10 mouse cellular contexts compared by ENCODE assay signal in genomic region chr10:12884308-12884948, GRCm38 (mm10). TPM values are rescaled to one million over a fixed set of nuclear protein-coding genes. Genes with fewer than 3 reads are reported as not detected.
DNase-seq lines count a peak whose midpoint lies in the region; ATAC-seq and TF ChIP-seq lines count a peak whose summit lies in the region.
"Had no signal": no experiment of that assay in that cellular context is flagged by ENCODE, and none has a peak within 500 bp of the region (broad histone marks: within the 10 kb centered on the region; RNA-seq: fewer than 3 reads in every experiment).

No protein-coding gene starts in this region.

- intact Hi-C loops in heart, postnatal 10 days (cut with DNase I) = no loop called here
- intact Hi-C loops in heart, adult 2 months (cut with DNase I) = no loop called here
- intact Hi-C loops in left cerebral cortex, postnatal 36 days (cut with DNase I) = no loop called here

- H3K4me2 ChIP-seq in kidney, embryonic 14.5 days (replicated peaks; ENCODE audit: low read depth, low read length) = no peak overlapping the region
- H3K4me2 ChIP-seq in liver, embryonic 12.5 days = no peak overlapping the region
- H3K4me2 ChIP-seq: forebrain, embryonic 15.5 days had no signal

- DNase-seq in heart, postnatal 10 days = peak; percentile 28 to 37
- no peak for DNase-seq in heart, adult 2 months
- DNase-seq in adipocyte (ENCODE audit: low spot score) = peak; percentile 62
- DNase-seq in lung, postnatal 36 days = peak; percentile 58
- DNase-seq in cerebellum, postnatal 14 days = no peak
- no peak for DNase-seq in left cerebral cortex, postnatal 36 days (ENCODE audit: low spot score in 2 of 2)

- H3K4me3 ChIP-seq in heart, adult 2 months = no peak overlapping the region
- no peak overlapping the region for H3K4me3 ChIP-seq in kidney, embryonic 14.5 days (ENCODE audit: low read length)
- H3K4me3 ChIP-seq in liver, embryonic 12.5 days = no peak overlapping the region
- H3K4me3 ChIP-seq: forebrain, embryonic 15.5 days had no signal

- 49% methylated on average over 8 of the region's 8 CpGs for WGBS in heart, adult 2 months
- 57% methylated on average over 8 of the region's 8 CpGs for WGBS in kidney, embryonic 14.5 days
- WGBS in liver, embryonic 12.5 days (ENCODE audit: insufficient replicate concordance) = 60% methylated on average over 8 of the region's 8 CpGs

- TF ChIP-seq CTCF in heart, adult 2 months (IDR thresholded peaks at IDR 0.05) = no peak

- no peaks in the 10 kb centered on the region for H3K27me3 ChIP-seq in heart, adult 2 months (ENCODE audit: control insufficient read depth, insufficient read depth, low read length)
- H3K27me3 ChIP-seq in kidney, embryonic 14.5 days (ENCODE audit: control insufficient read depth, insufficient read depth, low read length) = no peaks in the 10 kb centered on the region
- no peaks in the 10 kb centered on the region for H3K27me3 ChIP-seq in liver, embryonic 12.5 days (replicated peaks)
- H3K27me3 ChIP-seq: forebrain, embryonic 15.5 days had no signal

- H3K9me3 ChIP-seq in kidney, embryonic 14.5 days (ENCODE audit: control insufficient read depth, low read length) = no peaks in the 10 kb centered on the region
- no peaks in the 10 kb centered on the region for H3K9me3 ChIP-seq in liver, embryonic 12.5 days (replicated peaks)
- H3K9me3 ChIP-seq: forebrain, embryonic 15.5 days had no signal

- H3K4me1 ChIP-seq in heart, adult 2 months (ENCODE audit: control insufficient read depth, insufficient read depth, low read length) = no peaks in the 10 kb centered on the region; the same call in 1 of the 2 replicates
- peaks cover 3% of the 10 kb centered on the region; the same call in 1 of the 2 replicates for H3K4me1 ChIP-seq in kidney, embryonic 14.5 days (ENCODE audit: control insufficient read depth, insufficient read depth, low read length)
- no peaks in the 10 kb centered on the region for H3K4me1 ChIP-seq in liver, embryonic 12.5 days
- H3K4me1 ChIP-seq: forebrain, embryonic 15.5 days had no signal

- no peaks in the 10 kb centered on the region for H3K36me3 ChIP-seq in heart, adult 2 months (ENCODE audit: control insufficient read depth, insufficient read depth, low read length)
- no peaks in the 10 kb centered on the region for H3K36me3 ChIP-seq in kidney, embryonic 14.5 days (ENCODE audit: control insufficient read depth, insufficient read depth, low read length)
- no peaks in the 10 kb centered on the region for H3K36me3 ChIP-seq in liver, embryonic 12.5 days
- H3K36me3 ChIP-seq: forebrain, embryonic 15.5 days had no signal

- TF ChIP-seq POLR2A in heart, adult 2 months (IDR thresholded peaks at IDR 0.05; ENCODE audit: insufficient read depth, low read depth, low read length) = no peak

- H3K9ac ChIP-seq in heart, adult 2 months (ENCODE audit: low read depth, low read length) = no peak overlapping the region
- H3K9ac ChIP-seq in kidney, embryonic 14.5 days (ENCODE audit: low read depth, low read length) = no peak overlapping the region
- no peak overlapping the region for H3K9ac ChIP-seq in liver, embryonic 12.5 days
- H3K9ac ChIP-seq: forebrain, embryonic 15.5 days had no signal

- no peak for TF ChIP-seq EP300 in heart, adult 2 months (IDR thresholded peaks at IDR 0.05; ENCODE audit: insufficient read depth, low read depth, low read length)

- ATAC-seq in kidney, embryonic 14.5 days (ENCODE audit: low FRiP score, low TSS enrichment) = peak; percentile 47
- no peak for ATAC-seq in liver, embryonic 12.5 days
- ATAC-seq: forebrain, embryonic 15.5 days had no signal

- no peak overlapping the region for H3K27ac ChIP-seq in heart, adult 2 months
- no peak overlapping the region for H3K27ac ChIP-seq in kidney, embryonic 14.5 days (ENCODE audit: low read depth, low read length)
- no peak overlapping the region for H3K27ac ChIP-seq in liver, embryonic 12.5 days
- H3K27ac ChIP-seq: forebrain, embryonic 15.5 days; macrophage had no signal

- no peaks in the 10 kb centered on the region for H3K79me2 ChIP-seq in heart, adult 2 months (replicated peaks; ENCODE audit: control insufficient read depth, insufficient read depth, low read length)

RNA-seq across cellular contexts. Expression of gene Utrn, which starts 15.3 kb away (rescaled TPM):
- 10 to 100 TPM; 77.6 to 80.3 TPM for total RNA-seq in heart, postnatal 10 days (2021)
- total RNA-seq in heart, adult 2 months (2021) = 10 to 100 TPM; 61.8 to 68.1 TPM
- polyA plus RNA-seq in heart, adult 2 months (2012; rRNA removed) = 18.8 and 33.4 TPM in 2 replicates
- 46.2 and 91.4 TPM in 2 replicates for polyA plus RNA-seq in kidney, embryonic 14.5 days (2014; fragmentation: Nextera tagmentation; extraction: Ambion mirVana)
- 10 to 100 TPM; 61.6 to 61.7 TPM for total RNA-seq in left cerebral cortex, postnatal 36 days (2021)
- polyA plus RNA-seq in liver, embryonic 12.5 days (2016; fragmentation: Nextera tagmentation; extraction: Ambion mirVana) = 14.9 and 15.3 TPM in 2 replicates

Comparison
In these comparisons a context has a peak if more than half of its experiments do, and no peak if none do; other contexts are left out.
1. DNase-seq: peak in heart, postnatal 10 days (2 of 2), adipocyte (single experiment) and lung, postnatal 36 days (single experiment); none in heart, adult 2 months (0 of 2), cerebellum, postnatal 14 days (0 of 2) and left cerebral cortex, postnatal 36 days (0 of 2).